Mouse (Mus musculus): ENCODE results near the gene Hoxc13. TPM values are rescaled to one million over a fixed set of nuclear protein-coding genes. Genes with fewer than 3 reads are reported as not detected.

Gene Hoxc13
- total and polyA plus RNA-seq, 2 experiments from 2014 or later = not detected

DNA sequence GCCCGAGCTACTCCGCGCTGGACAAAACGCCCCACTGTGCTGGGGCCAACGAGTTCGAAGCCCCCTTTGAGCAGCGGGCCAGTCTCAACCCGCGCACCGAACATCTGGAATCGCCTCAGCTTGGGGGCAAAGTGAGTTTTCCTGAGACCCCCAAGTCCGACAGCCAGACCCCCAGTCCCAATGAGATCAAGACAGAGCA is 46.3 kb downstream of the Hoxc13 start, which contains the start of gene Hoxc5:
Gene Hoxc5, plus strand, starts transcription at position 132 of the 199 bp plus-strand sequence.
- Histone ChIP-seq H3K4me3 (ENCODE audit: low read length) (no peak within 1 kb of the TSS), H3K4me2 (ENCODE audit: low read depth, low read length) (no peak within 1 kb of the TSS), H3K9ac (replicated peaks; ENCODE audit: low read length) (no peak within 1 kb of the TSS), H3K9me3 (ENCODE audit: low read length) (no peaks in the 10 kb centered on the region), H3K36me3 (ENCODE audit: insufficient read depth, low read length) (no peaks in the 10 kb centered on the region), H3K4me1 (ENCODE audit: insufficient read depth, low read length) (no peaks in the 10 kb centered on the region), H3K27me3 (ENCODE audit: insufficient read depth, low read length) (peaks cover 98% of the 10 kb centered on the region), H3K27ac (no peak within 1 kb of the TSS)
- no peak for ATAC-seq
- TF ChIP-seq CTCF (IDR thresholded peaks at IDR 0.05; ENCODE audit: low read depth) = no peak
- no peak for DNase-seq (ENCODE audit: low spot score)
- 4% methylated on average over 12 of the region's 12 CpGs for WGBS

DNA sequence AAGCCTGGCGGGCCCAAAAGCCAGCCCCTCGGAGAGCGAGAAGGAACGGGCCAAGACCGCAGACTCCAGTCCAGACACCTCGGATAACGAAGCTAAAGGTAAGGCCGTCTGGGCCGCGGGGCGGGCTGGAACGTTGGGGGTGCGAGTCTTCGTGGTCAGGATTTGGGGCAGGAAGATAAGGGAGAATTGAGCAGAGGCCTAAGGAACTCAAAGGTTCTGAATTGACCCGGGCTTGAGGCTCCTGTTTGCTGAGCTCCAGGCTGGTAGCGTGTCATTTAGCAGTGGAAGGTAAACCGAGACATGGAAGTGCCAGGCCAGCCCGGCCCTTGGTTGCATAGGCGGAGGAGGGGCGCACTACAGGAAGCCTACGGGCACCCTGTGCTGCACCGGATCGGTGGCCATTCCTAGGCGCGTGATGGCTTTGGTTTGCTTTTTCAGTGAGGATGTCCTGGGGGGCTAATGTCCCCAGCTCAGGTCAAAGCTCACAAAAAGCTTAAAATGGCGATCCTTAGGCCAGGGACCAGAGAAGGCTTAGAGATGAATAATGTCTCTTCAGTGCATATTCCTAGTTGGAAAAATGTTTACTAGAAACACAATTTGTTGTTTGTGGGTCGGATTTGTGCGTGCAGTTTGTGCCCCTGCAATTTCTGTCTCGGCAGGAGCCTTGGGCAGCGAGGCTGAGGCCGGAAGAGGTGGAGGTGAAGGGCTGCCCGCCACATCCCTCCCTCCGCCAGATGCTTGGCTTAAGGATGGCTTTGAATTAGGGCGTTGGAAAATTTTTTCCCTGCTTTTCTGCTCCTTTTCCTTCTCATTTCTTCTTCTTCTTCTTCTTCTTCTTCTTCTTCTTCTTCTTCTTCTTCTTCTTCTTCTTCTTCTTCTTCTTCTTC is 46.9 kb downstream of the Hoxc13 start:
- no peak overlapping the region for H3K4me2 ChIP-seq (ENCODE audit: low read depth, low read length)
- TF ChIP-seq CTCF (IDR thresholded peaks at IDR 0.05; ENCODE audit: low read depth) = no peak
- no peak for DNase-seq (ENCODE audit: low spot score)
- no peaks in the 10 kb centered on the region for H3K36me3 ChIP-seq (ENCODE audit: insufficient read depth, low read length)
- no peaks in the 10 kb centered on the region for H3K9me3 ChIP-seq (ENCODE audit: low read length)
- peaks cover 98% of the 10 kb centered on the region for H3K27me3 ChIP-seq (ENCODE audit: insufficient read depth, low read length)
- no peaks in the 10 kb centered on the region for H3K4me1 ChIP-seq (ENCODE audit: insufficient read depth, low read length)
- no peak overlapping the region for H3K9ac ChIP-seq (replicated peaks; ENCODE audit: low read length)
- ATAC-seq = no peak
- no peak overlapping the region for H3K4me3 ChIP-seq (ENCODE audit: low read length)
- no peak overlapping the region for H3K27ac ChIP-seq
- WGBS = 3% methylated on average over 34 of the region's 34 CpGs

DNA sequence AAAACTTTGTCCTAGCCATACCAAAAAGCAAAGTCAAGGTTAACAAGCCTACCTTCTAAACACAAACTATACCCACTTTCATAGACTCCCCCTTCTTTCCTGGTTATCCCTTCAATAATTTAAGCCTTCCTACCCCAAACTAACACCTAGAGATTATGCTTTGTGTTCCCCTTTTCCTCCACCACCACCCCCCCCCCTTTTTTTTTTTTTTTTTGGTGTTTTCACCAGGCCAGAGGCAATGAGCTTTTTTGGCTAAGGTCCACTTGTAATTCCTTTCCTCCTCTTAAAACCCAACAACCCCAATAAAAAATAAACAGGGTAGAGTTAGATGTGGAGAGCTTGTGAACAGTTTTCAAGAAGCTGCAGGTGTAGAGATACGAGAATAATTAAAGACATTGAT is 48.4 kb downstream of the Hoxc13 start:
- Histone ChIP-seq H3K4me3 (ENCODE audit: low read length) (no peak overlapping the region), H3K27ac (no peak overlapping the region), H3K9me3 (ENCODE audit: low read length) (no peaks in the 10 kb centered on the region), H3K9ac (replicated peaks; ENCODE audit: low read length) (no peak overlapping the region), H3K4me2 (ENCODE audit: low read depth, low read length) (no peak overlapping the region), H3K36me3 (ENCODE audit: insufficient read depth, low read length) (no peaks in the 10 kb centered on the region), H3K27me3 (ENCODE audit: insufficient read depth, low read length) (peaks cover 98% of the 10 kb centered on the region), H3K4me1 (ENCODE audit: insufficient read depth, low read length) (no peaks in the 10 kb centered on the region)
- TF ChIP-seq CTCF (IDR thresholded peaks at IDR 0.05; ENCODE audit: low read depth) = no peak
- 34% methylated on average over 1 of the region's 1 CpGs for WGBS
- ATAC-seq (no peak), DNase-seq (ENCODE audit: low spot score) (no peak)

GRCm38 (mm10) chr15:102970740-102971139 is 49.8 kb downstream of the Hoxc13 start:
- Histone ChIP-seq H3K9ac (replicated peaks; ENCODE audit: low read length) (no peak overlapping the region), H3K36me3 (ENCODE audit: insufficient read depth, low read length) (no peaks in the 10 kb centered on the region), H3K27me3 (ENCODE audit: insufficient read depth, low read length) (peaks cover 98% of the 10 kb centered on the region), H3K4me2 (ENCODE audit: low read depth, low read length) (no peak overlapping the region), H3K4me3 (ENCODE audit: low read length) (no peak overlapping the region), H3K27ac (no peak overlapping the region), H3K9me3 (ENCODE audit: low read length) (no peaks in the 10 kb centered on the region), H3K4me1 (ENCODE audit: insufficient read depth, low read length) (no peaks in the 10 kb centered on the region)
- WGBS = 2% methylated on average over 12 of the region's 12 CpGs
- peak; percentile 64 for DNase-seq (ENCODE audit: low spot score)
- peak; percentile 45 for TF ChIP-seq CTCF (IDR thresholded peaks at IDR 0.05; ENCODE audit: low read depth)
- ATAC-seq = no peak

DNA sequence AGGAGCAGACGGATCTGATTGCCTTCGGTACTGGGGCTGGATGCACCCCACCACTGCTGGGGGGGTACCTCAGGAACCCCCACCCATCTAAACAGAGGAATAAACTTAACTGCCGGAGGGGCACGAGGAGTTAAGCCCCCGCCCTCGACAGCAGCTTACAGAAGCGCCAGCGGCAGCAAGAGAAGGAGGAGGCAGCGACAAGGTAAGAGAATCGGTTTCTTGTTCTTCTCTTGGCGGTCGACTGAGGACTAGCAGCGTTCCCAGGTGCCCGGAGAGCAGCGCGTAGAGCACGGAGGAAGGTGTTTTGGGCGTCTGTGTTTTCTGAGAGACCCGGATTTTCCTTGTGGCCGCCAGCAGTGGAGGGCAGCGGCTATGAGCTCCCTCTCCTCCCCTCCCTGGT is 51.4 kb downstream of the Hoxc13 start:
- Histone ChIP-seq H3K4me3 (ENCODE audit: low read length) (no peak overlapping the region), H3K4me1 (ENCODE audit: insufficient read depth, low read length) (no peaks in the 10 kb centered on the region), H3K4me2 (ENCODE audit: low read depth, low read length) (no peak overlapping the region), H3K9ac (replicated peaks; ENCODE audit: low read length) (no peak overlapping the region), H3K36me3 (ENCODE audit: insufficient read depth, low read length) (no peaks in the 10 kb centered on the region), H3K27me3 (ENCODE audit: insufficient read depth, low read length) (peaks cover 97% of the 10 kb centered on the region), H3K27ac (no peak overlapping the region), H3K9me3 (ENCODE audit: low read length) (no peaks in the 10 kb centered on the region)
- no peak for ATAC-seq
- TF ChIP-seq CTCF (IDR thresholded peaks at IDR 0.05; ENCODE audit: low read depth) = no peak
- no peak for DNase-seq (ENCODE audit: low spot score)
- WGBS = 2% methylated on average over 20 of the region's 21 CpGs

GRCm38 (mm10) chr15:102972753-102973152 is 51.9 kb downstream of the Hoxc13 start:
- ATAC-seq = no peak
- H3K4me2 ChIP-seq (ENCODE audit: low read depth, low read length) = no peak overlapping the region
- DNase-seq (ENCODE audit: low spot score) = no peak
- no peak overlapping the region for H3K4me3 ChIP-seq (ENCODE audit: low read length)
- H3K9ac ChIP-seq (replicated peaks; ENCODE audit: low read length) = no peak overlapping the region
- no peak overlapping the region for H3K27ac ChIP-seq
- no peak for TF ChIP-seq CTCF (IDR thresholded peaks at IDR 0.05; ENCODE audit: low read depth)
- H3K4me1 ChIP-seq (ENCODE audit: insufficient read depth, low read length) = no peaks in the 10 kb centered on the region
- H3K27me3 ChIP-seq (ENCODE audit: insufficient read depth, low read length) = peaks cover 97% of the 10 kb centered on the region
- H3K9me3 ChIP-seq (ENCODE audit: low read length) = no peaks in the 10 kb centered on the region
- H3K36me3 ChIP-seq (ENCODE audit: insufficient read depth, low read length) = no peaks in the 10 kb centered on the region
- 3% methylated on average over 6 of the region's 6 CpGs for WGBS

DNA sequence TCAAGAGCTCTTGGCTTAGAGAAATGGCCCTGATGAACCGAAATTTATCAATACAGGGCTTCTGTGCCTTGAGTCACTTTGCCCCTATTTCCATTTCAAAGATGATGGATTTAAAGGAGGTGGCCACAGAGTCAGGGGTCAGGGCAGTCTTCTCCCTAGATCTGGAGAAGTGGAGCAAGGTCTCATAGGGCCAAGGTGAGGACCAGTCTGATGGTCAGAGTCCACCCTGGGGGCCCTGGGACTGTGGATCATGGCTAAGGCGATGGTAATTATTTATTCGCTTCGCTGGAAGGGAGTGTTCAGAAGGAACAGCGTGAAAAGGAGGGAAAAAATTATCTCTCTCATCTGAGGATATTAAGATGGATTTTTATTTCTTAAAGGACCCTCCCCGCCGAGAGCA is 54.1 kb downstream of the Hoxc13 start:
- H3K9ac ChIP-seq (replicated peaks; ENCODE audit: low read length) = no peak overlapping the region
- WGBS = 8% methylated on average over 7 of the region's 7 CpGs
- H3K4me1 ChIP-seq (ENCODE audit: insufficient read depth, low read length) = no peaks in the 10 kb centered on the region
- H3K27ac ChIP-seq = no peak overlapping the region
- DNase-seq (ENCODE audit: low spot score) = no peak
- H3K36me3 ChIP-seq (ENCODE audit: insufficient read depth, low read length) = no peaks in the 10 kb centered on the region
- no peaks in the 10 kb centered on the region for H3K9me3 ChIP-seq (ENCODE audit: low read length)
- H3K4me3 ChIP-seq (ENCODE audit: low read length) = no peak overlapping the region
- no peak for ATAC-seq
- no peak overlapping the region for H3K4me2 ChIP-seq (ENCODE audit: low read depth, low read length)
- peaks cover 97% of the 10 kb centered on the region for H3K27me3 ChIP-seq (ENCODE audit: insufficient read depth, low read length)
- no peak for TF ChIP-seq CTCF (IDR thresholded peaks at IDR 0.05; ENCODE audit: low read depth)

Data from hindbrain, postnatal 0 days (tissue).